Mouse (Mus musculus): Measurements from ENCODE around the gene Lcn9.

- no peak for TF ChIP-seq POLR2A (IDR thresholded peaks at IDR 0.05; ENCODE audit: borderline replicate concordance, low read depth, low read length)
- no peak for TF ChIP-seq CTCF (IDR thresholded peaks at IDR 0.05; ENCODE audit: low read depth, low read length)
Observed at GRCm38 (mm10) chr2:25863337-25864131, 40.6 kb downstream of the Lcn9 start, which contains the start of gene Kcnt1.
